Mouse (Mus musculus): ENCODE data around the gene Sik1.

GRCm38 (mm10) chr17:31824812-31825211 is 30.8 kb downstream of the Sik1 start:
- TF ChIP-seq CTCF (IDR thresholded peaks at IDR 0.05; ENCODE audit: extremely low read depth, insufficient read depth, low read length) (no peak), POLR2A (IDR thresholded peaks at IDR 0.05; ENCODE audit: extremely low read depth, insufficient read depth, low read length) (no peak)
